Mouse (Mus musculus) spleen, adult 2 months (tissue): ENCODE data around the gene Taldo1. TPM values are rescaled to one million over a fixed set of nuclear protein-coding genes. Genes with fewer than 3 reads are reported as not detected.

ENCODE experiments used
- DNase-seq, 2 experiments: peaks; one replicate each; pipeline versions ENCODE4 v3.0.0 to v3.0.0-alpha.2; 2012 to 2021; ENCODE audit warnings: low spot score in 2 of 2, low read depth in 1 of 2
- H3K27ac ChIP-seq: fragments of 200-500 bp; 2 replicates; pipeline ENCODE4 v1.5.1; 2012; ENCODE audit warnings: low read length, inconsistent platforms; ENCODE audit not compliant: insufficient read depth
- H3K27me3 ChIP-seq: fragments of 200-500 bp; 2 replicates; pipeline ENCODE4 v1.6.1; 2012; ENCODE audit warnings: mild to moderate bottlenecking, moderate library complexity, low read length, inconsistent platforms; ENCODE audit not compliant: control insufficient read depth, insufficient read depth
- H3K36me3 ChIP-seq: fragments of 200-500 bp; 2 replicates; pipeline ENCODE4 v1.6.1; 2012; ENCODE audit warnings: mild to moderate bottlenecking, low read length, inconsistent platforms; ENCODE audit not compliant: control insufficient read depth, insufficient read depth
- H3K4me1 ChIP-seq: fragments of 200-500 bp; 2 replicates; pipeline ENCODE4 v1.6.1; 2011; ENCODE audit warnings: inconsistent platforms; ENCODE audit not compliant: control insufficient read depth, insufficient read depth, insufficient read length
- H3K4me3 ChIP-seq: fragments of 200-500 bp; 2 replicates; pipeline ENCODE4 v1.5.1; 2011; ENCODE audit warnings: mild to moderate bottlenecking, inconsistent platforms; ENCODE audit not compliant: insufficient read depth, insufficient read length; ENCODE audit errors: extremely low read depth
- CTCF ChIP-seq: fragments of 200-500 bp; IDR thresholded peaks from 2 replicates; pipeline ENCODE4 v1.5.1; 2011; ENCODE audit warnings: mild to moderate bottlenecking, inconsistent platforms; ENCODE audit not compliant: insufficient read depth, insufficient read length, insufficient replicate concordance; ENCODE audit errors: extremely low read depth
- POLR2A ChIP-seq: fragments of 200-500 bp; IDR thresholded peaks from 2 replicates; pipeline ENCODE4 v1.6.1; 2011; ENCODE audit warnings: low read depth, low read length, inconsistent platforms
- WGBS: fragments of 180-500 bp; shearing (Covaris S2); methylation state at CpG from one replicate; pipeline ENCODE4 v1.1.7; 2018; 5-methylcytosine and 5-hydroxymethylcytosine counted together
- polyA plus RNA-seq: library from polyadenylated mRNA; depleted of rRNA; stranded (reverse); fragments of >200 nt; gene quantifications from 2 replicates; pipeline ENCODE4 v1.2.3, GENCODE M21; 2012; rRNA removed

Taldo1 gene
- 155 and 184 TPM in 2 replicates for polyA plus RNA-seq

DNA sequence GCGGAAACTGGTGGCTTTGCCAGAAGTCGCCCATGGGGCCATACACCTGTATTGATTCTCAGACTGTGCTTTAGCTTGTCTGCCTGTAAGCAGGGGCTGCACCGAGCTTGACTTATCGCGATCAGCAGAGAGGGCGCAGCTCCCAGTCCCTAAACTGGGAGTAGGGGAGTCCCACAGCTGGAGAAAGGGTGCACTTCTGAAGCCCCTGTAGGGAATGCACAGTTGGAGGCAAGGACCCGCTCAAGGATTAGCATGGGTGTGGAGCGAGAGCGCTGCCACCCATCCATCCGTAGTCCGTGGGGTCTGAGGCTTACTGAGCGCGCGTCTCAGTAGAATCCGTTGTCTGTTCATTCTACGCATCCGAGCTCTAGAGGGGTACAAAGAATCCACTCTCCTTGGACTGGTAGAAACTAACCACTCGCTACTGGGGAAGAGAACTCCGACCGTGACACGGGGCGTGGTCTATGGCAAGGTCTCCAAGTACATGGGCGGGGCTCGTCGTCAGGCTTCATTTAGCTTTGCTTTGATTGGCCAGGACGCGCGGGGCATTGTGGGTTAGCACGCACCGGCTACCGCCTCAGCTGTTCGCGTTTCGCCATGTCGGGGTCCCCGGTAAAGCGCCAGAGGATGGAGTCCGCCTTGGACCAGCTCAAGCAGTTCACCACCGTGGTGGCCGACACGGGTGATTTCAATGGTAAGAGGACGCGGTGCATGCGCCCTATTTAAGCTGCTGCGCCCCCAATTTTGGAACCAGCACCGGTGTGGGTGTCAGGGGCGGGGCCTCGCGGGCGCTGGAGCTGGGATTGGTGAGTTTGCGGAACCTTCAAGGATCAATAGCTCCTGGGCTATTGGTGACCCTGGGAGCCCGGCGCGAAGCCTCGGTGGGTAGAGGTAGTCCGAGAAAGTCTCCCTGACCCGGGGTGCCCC lies at the start of gene Taldo1:
Taldo1 (plus strand) TSS at position 575 of the 927 bp plus-strand sequence.
- H3K4me3 ChIP-seq, result peak within 1 kb of the TSS; percentile 85
- peak; percentile 86 to 99 for DNase-seq
- peaks cover 5% of the 10 kb centered on the region for H3K36me3 ChIP-seq
- TF ChIP-seq POLR2A, result peak; percentile 51
- no peak for TF ChIP-seq CTCF
- WGBS, result under 1% methylated on average over 57 of the region's 57 CpGs
- H3K27ac ChIP-seq, result peak within 1 kb of the TSS; percentile 79
- peaks cover 4% of the 10 kb centered on the region; the same call in 1 of the 2 replicates for H3K4me1 ChIP-seq
- H3K27me3 ChIP-seq, result no peaks in the 10 kb centered on the region

DNA sequence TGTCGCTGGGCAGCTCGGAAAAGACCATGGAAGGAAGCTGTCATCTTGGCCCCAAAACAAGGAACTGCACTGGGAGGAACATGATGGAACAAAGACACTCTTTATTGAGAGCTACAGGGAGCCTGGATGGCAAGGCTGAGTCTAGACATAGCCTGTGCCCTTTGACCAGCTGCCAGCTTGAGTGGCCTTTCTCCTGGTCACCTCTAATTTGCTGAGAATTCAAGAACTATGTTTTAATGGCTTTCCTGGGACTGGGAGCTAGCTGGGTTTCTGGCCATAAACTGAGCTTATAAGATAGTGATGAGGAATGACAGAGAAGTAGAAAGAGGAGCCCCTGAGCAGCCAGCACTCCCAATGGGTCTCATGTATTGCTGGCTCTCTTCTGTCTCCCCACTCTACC lies 48.8 kb upstream of the Taldo1 start:
- no peak for DNase-seq
- 83% methylated on average over 2 of the region's 2 CpGs for WGBS
- no peak overlapping the region for H3K27ac ChIP-seq

DNA sequence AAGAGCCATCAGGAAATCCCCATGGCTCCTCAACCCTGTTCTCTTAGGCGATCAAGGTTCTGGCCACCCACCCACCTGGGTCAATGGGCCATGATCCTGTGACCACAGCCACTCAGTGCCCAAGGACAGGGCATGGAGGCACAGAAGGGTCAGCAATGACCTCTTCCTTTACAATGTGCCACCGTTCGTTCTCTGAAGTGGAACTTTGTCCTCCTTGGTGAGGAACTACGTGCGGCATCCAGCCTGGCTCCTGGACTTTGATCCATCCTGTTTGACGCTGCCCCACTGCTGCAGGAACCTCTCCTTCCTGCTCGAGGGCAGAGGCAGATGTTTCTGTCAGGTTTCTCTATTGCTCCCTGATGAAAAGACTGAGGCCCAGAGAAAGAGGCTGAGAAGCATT lies 48.3 kb upstream of the Taldo1 start:
- H3K36me3 ChIP-seq, result no peaks in the 10 kb centered on the region
- no peak overlapping the region for H3K4me3 ChIP-seq
- TF ChIP-seq CTCF (no peak), POLR2A (no peak)
- no peak overlapping the region for H3K27ac ChIP-seq
- no peaks in the 10 kb centered on the region for H3K27me3 ChIP-seq
- peaks cover under 1% of the 10 kb centered on the region; the same call in 1 of the 2 replicates for H3K4me1 ChIP-seq
- DNase-seq, result no peak
- WGBS, result 81% methylated on average over 7 of the region's 7 CpGs

More for the DNA sequence above, 48.8 kb upstream of the Taldo1 start:
- no peak overlapping the region for H3K4me3 ChIP-seq
- no peaks in the 10 kb centered on the region for H3K27me3 ChIP-seq
- peaks cover 5% of the 10 kb centered on the region; the same call in 1 of the 2 replicates for H3K4me1 ChIP-seq
- H3K36me3 ChIP-seq, result no peaks in the 10 kb centered on the region
- TF ChIP-seq CTCF, result no peak
- no peak for TF ChIP-seq POLR2A

DNA sequence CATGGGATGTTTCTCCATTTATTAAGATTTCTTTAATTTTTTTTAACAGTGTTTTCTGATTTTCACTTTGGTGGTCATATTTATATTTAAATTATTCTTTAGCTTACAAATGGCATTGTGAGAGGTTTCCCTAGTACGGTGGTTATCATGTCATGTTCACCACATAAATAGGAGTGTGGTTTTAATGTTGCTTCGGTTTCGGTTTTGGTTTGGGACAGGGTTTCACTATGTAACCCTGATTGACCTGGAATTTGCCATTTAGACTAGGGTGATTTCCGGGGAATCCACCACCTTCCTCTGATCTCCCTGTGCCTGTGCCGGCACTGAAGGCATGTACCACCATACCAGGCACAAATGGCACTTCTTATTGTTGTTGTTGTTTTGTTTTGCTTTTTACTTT lies 47.2 kb upstream of the Taldo1 start:
- H3K36me3 ChIP-seq, result no peaks in the 10 kb centered on the region
- H3K4me1 ChIP-seq, result no peaks in the 10 kb centered on the region; the same call in 1 of the 2 replicates
- no peaks in the 10 kb centered on the region for H3K27me3 ChIP-seq
- no peak overlapping the region for H3K4me3 ChIP-seq
- TF ChIP-seq CTCF (no peak), POLR2A (no peak)
- H3K27ac ChIP-seq, result no peak overlapping the region
- DNase-seq, result no peak
- WGBS, result 36% methylated on average over 5 of the region's 5 CpGs

GRCm38 (mm10) chr7:141351061-141351460 lies 40.9 kb upstream of the Taldo1 start:
- no peak for DNase-seq
- Histone ChIP-seq H3K4me3 (no peak overlapping the region), H3K36me3 (no peaks in the 10 kb centered on the region), H3K27ac (no peak overlapping the region), H3K27me3 (no peaks in the 10 kb centered on the region), H3K4me1 (no peaks in the 10 kb centered on the region)
- WGBS, result 88% methylated on average over 6 of the region's 6 CpGs
- TF ChIP-seq CTCF (no peak), POLR2A (no peak)

DNA sequence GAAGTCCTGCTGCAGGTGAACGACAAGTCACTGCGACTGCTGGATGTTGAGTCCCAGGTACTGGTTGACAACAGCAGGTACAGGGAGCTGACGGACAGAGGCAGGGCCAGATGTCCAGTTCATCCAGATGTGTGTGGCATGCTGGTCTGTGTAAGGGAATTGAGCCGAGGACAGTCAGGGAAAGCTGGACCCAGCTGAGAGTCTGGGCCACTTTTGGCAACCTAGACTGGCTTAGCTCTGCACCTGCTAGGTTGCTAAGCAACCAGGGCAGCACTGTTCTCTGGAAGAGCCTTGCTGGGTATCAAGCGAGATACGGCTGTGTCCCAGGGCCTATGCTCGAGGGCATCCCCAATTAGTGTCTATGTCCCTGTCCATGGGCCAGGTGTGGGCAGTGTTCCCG lies 36.9 kb upstream of the Taldo1 start:
- WGBS, result 91% methylated on average over 8 of the region's 8 CpGs
- H3K4me3 ChIP-seq, result no peak overlapping the region
- TF ChIP-seq POLR2A (no peak), CTCF (no peak)
- H3K27ac ChIP-seq, result no peak overlapping the region
- H3K27me3 ChIP-seq, result no peaks in the 10 kb centered on the region
- H3K36me3 ChIP-seq, result no peaks in the 10 kb centered on the region
- DNase-seq, result no peak
- H3K4me1 ChIP-seq, result no peaks in the 10 kb centered on the region
